ENCODE assay signal across 10 mouse cellular contexts in genomic region chr3:145408045-145408444, GRCm38 (mm10).
DNase-seq lines count a peak whose midpoint lies in the region; ATAC-seq and TF ChIP-seq lines count a peak whose summit lies in the region.
"Had no signal": no experiment of that assay in that cellular context is flagged by ENCODE, and none has a peak within 500 bp of the region (broad histone marks: within the 10 kb centered on the region; RNA-seq: fewer than 3 reads in every experiment).

No protein-coding gene starts in this region.

- no peak for TF ChIP-seq POLR2A in cortical plate, adult 2 months (IDR thresholded peaks at IDR 0.05; ENCODE audit: extremely low read depth, insufficient read depth, low read length)

- H3K36me3 ChIP-seq in liver, embryonic 12.5 days = no peaks in the 10 kb centered on the region
- H3K36me3 ChIP-seq: lung, embryonic 15.5 days; stomach, embryonic 15.5 days had no signal

- H3K27ac ChIP-seq in liver, embryonic 12.5 days = no peak overlapping the region
- H3K27ac ChIP-seq in cortical plate, adult 2 months (ENCODE audit: insufficient read depth, low read length) = no peak overlapping the region
- H3K27ac ChIP-seq: lung, embryonic 15.5 days; stomach, embryonic 15.5 days had no signal

- peak; percentile 10; the same call in 1 of the 2 replicates for TF ChIP-seq CTCF in cortical plate, adult 2 months (IDR thresholded peaks at IDR 0.05; ENCODE audit: extremely low read depth, insufficient read depth, low read length)

- WGBS in liver, embryonic 12.5 days (ENCODE audit: insufficient replicate concordance) = 51% methylated on average over 3 of the region's 3 CpGs

- H3K4me2 ChIP-seq in liver, embryonic 12.5 days = no peak overlapping the region
- H3K4me2 ChIP-seq: lung, embryonic 15.5 days; stomach, embryonic 15.5 days had no signal

- DNase-seq in adrenal gland, adult 18-20 months (ENCODE audit: low spot score in 2 of 2) = peak; percentile 3 to 24
- no peak for DNase-seq in adrenal gland, postnatal 4 days (ENCODE audit: low spot score in 2 of 2)
- DNase-seq in liver = peak; percentile 18
- peak; percentile 27 for DNase-seq in retina, postnatal 1 day
- DNase-seq in ovary, postnatal 10 days (ENCODE audit: low spot score) = no peak
- no peak for DNase-seq in right cerebral cortex, postnatal 25 days

- no peak overlapping the region for H3K9ac ChIP-seq in liver, embryonic 12.5 days
- H3K9ac ChIP-seq: lung, embryonic 15.5 days; stomach, embryonic 15.5 days had no signal

- H3K4me1 ChIP-seq in liver, embryonic 12.5 days = no peaks in the 10 kb centered on the region
- no peaks in the 10 kb centered on the region for H3K4me1 ChIP-seq in cortical plate, adult 2 months (ENCODE audit: control insufficient read depth, insufficient read depth, low read length)
- H3K4me1 ChIP-seq: lung, embryonic 15.5 days; stomach, embryonic 15.5 days had no signal

- H3K27me3 ChIP-seq in liver, embryonic 12.5 days (replicated peaks) = no peaks in the 10 kb centered on the region
- H3K27me3 ChIP-seq: lung, embryonic 15.5 days; stomach, embryonic 15.5 days had no signal

- ATAC-seq in liver, embryonic 12.5 days = no peak

- no peaks in the 10 kb centered on the region for H3K9me3 ChIP-seq in liver, embryonic 12.5 days (replicated peaks)
- H3K9me3 ChIP-seq: lung, embryonic 15.5 days; stomach, embryonic 15.5 days had no signal

- no peak overlapping the region for H3K4me3 ChIP-seq in liver, embryonic 12.5 days
- H3K4me3 ChIP-seq in cortical plate, adult 2 months (ENCODE audit: insufficient read depth, low read length) = no peak overlapping the region
- H3K4me3 ChIP-seq: lung, embryonic 15.5 days; stomach, embryonic 15.5 days had no signal

Comparison
In these comparisons a context has a peak if more than half of its experiments do, and no peak if none do; other contexts are left out.
1. DNase-seq: peak in adrenal gland, adult 18-20 months (2 of 2), liver (single experiment) and retina, postnatal 1 day (single experiment); none in adrenal gland, postnatal 4 days (0 of 2), ovary, postnatal 10 days (single experiment) and right cerebral cortex, postnatal 25 days (single experiment).